Mouse (Mus musculus): ENCODE results near the gene Hnrnpd. TPM values are rescaled to one million over a fixed set of nuclear protein-coding genes. Genes with fewer than 3 reads are reported as not detected.

Hnrnpd gene
- polyA plus RNA-seq, 1 experiment from 2014 or later: 94.3 TPM

GRCm38 (mm10) chr5:99959236-99959936 is 19.4 kb downstream of the Hnrnpd start:
- Histone ChIP-seq H3K9ac (no peak overlapping the region), H3K27me3 (no peaks in the 10 kb centered on the region), H3K4me3 (no peak overlapping the region), H3K9me3 (replicated peaks) (no peaks in the 10 kb centered on the region), H3K4me2 (no peak overlapping the region), H3K27ac (no peak overlapping the region), H3K36me3 (peaks cover 48% of the 10 kb centered on the region), H3K4me1 (replicated peaks) (no peaks in the 10 kb centered on the region)
- no peak for ATAC-seq (replicated peaks; ENCODE audit: insufficient number of reproducible peaks, insufficient read depth, low FRiP score, low read depth)
- 83% methylated on average over 2 of the region's 2 CpGs for WGBS

GRCm38 (mm10) chr5:99958666-99959065 is 20.1 kb downstream of the Hnrnpd start:
- 67% methylated on average over 1 of the region's 1 CpGs for WGBS
- Histone ChIP-seq H3K4me3 (no peak overlapping the region), H3K4me1 (replicated peaks) (no peaks in the 10 kb centered on the region), H3K9me3 (replicated peaks) (no peaks in the 10 kb centered on the region), H3K9ac (no peak overlapping the region), H3K27ac (no peak overlapping the region), H3K36me3 (peaks cover 41% of the 10 kb centered on the region), H3K4me2 (no peak overlapping the region), H3K27me3 (no peaks in the 10 kb centered on the region)
- no peak for ATAC-seq (replicated peaks; ENCODE audit: insufficient number of reproducible peaks, insufficient read depth, low FRiP score, low read depth)

GRCm38 (mm10) chr5:99953883-99954282 is 24.9 kb downstream of the Hnrnpd start:
- Histone ChIP-seq H3K9me3 (replicated peaks) (no peaks in the 10 kb centered on the region), H3K4me1 (replicated peaks) (no peaks in the 10 kb centered on the region), H3K36me3 (peaks cover 10% of the 10 kb centered on the region; the same call in 1 of the 2 replicates), H3K27me3 (no peaks in the 10 kb centered on the region), H3K4me3 (no peak overlapping the region), H3K27ac (no peak overlapping the region), H3K4me2 (no peak overlapping the region), H3K9ac (no peak overlapping the region)
- WGBS: 42% methylated on average over 1 of the region's 1 CpGs
- ATAC-seq (replicated peaks; ENCODE audit: insufficient number of reproducible peaks, insufficient read depth, low FRiP score, low read depth): no peak

GRCm38 (mm10) chr5:99952513-99952912 is 26.2 kb downstream of the Hnrnpd start:
- Histone ChIP-seq H3K36me3 (peaks cover 4% of the 10 kb centered on the region; the same call in 1 of the 2 replicates), H3K4me1 (replicated peaks) (no peaks in the 10 kb centered on the region), H3K4me3 (no peak overlapping the region), H3K9ac (no peak overlapping the region), H3K4me2 (no peak overlapping the region), H3K27ac (no peak overlapping the region), H3K9me3 (replicated peaks) (no peaks in the 10 kb centered on the region), H3K27me3 (no peaks in the 10 kb centered on the region)
- ATAC-seq (replicated peaks; ENCODE audit: insufficient number of reproducible peaks, insufficient read depth, low FRiP score, low read depth): no peak
- 75% methylated on average over 5 of the region's 5 CpGs for WGBS

GRCm38 (mm10) chr5:99941776-99942502 is 36.8 kb downstream of the Hnrnpd start:
- Histone ChIP-seq H3K27ac (no peak overlapping the region), H3K4me2 (no peak overlapping the region), H3K36me3 (peaks cover 6% of the 10 kb centered on the region; the same call in 1 of the 2 replicates), H3K9me3 (replicated peaks) (no peaks in the 10 kb centered on the region), H3K4me3 (no peak overlapping the region), H3K9ac (no peak overlapping the region), H3K4me1 (replicated peaks) (no peaks in the 10 kb centered on the region), H3K27me3 (no peaks in the 10 kb centered on the region)
- WGBS: 56% methylated on average over 10 of the region's 10 CpGs
- ATAC-seq (replicated peaks; ENCODE audit: insufficient number of reproducible peaks, insufficient read depth, low FRiP score, low read depth): no peak

- 75% methylated on average over 10 of the region's 10 CpGs for WGBS
- no peak overlapping the region for H3K4me3 ChIP-seq
- peaks cover 6% of the 10 kb centered on the region; the same call in 1 of the 2 replicates for H3K36me3 ChIP-seq
- no peak overlapping the region for H3K4me2 ChIP-seq
- no peaks in the 10 kb centered on the region for H3K4me1 ChIP-seq (replicated peaks)
- H3K27ac ChIP-seq: no peak overlapping the region
- ATAC-seq (replicated peaks; ENCODE audit: insufficient number of reproducible peaks, insufficient read depth, low FRiP score, low read depth): no peak
- H3K9ac ChIP-seq: no peak overlapping the region
- H3K27me3 ChIP-seq: no peaks in the 10 kb centered on the region
- no peaks in the 10 kb centered on the region for H3K9me3 ChIP-seq (replicated peaks)
Observed at GRCm38 (mm10) chr5:99941273-99941672, 37.5 kb downstream of the Hnrnpd start.

- H3K27me3 ChIP-seq: no peaks in the 10 kb centered on the region
- no peaks in the 10 kb centered on the region for H3K36me3 ChIP-seq
- H3K4me1 ChIP-seq (replicated peaks): no peaks in the 10 kb centered on the region
- ATAC-seq (replicated peaks; ENCODE audit: insufficient number of reproducible peaks, insufficient read depth, low FRiP score, low read depth): no peak
- WGBS: 70% methylated on average over 3 of the region's 3 CpGs
- H3K27ac ChIP-seq: no peak overlapping the region
- H3K4me3 ChIP-seq: no peak overlapping the region
- no peak overlapping the region for H3K4me2 ChIP-seq
- H3K9me3 ChIP-seq (replicated peaks): no peaks in the 10 kb centered on the region
- H3K9ac ChIP-seq: no peak overlapping the region
Observed at GRCm38 (mm10) chr5:99939440-99939839, 39.3 kb downstream of the Hnrnpd start.

GRCm38 (mm10) chr5:99931910-99932309 is 46.8 kb downstream of the Hnrnpd start:
- Histone ChIP-seq H3K27ac (no peak overlapping the region), H3K4me2 (no peak overlapping the region), H3K27me3 (no peaks in the 10 kb centered on the region), H3K4me3 (no peak overlapping the region), H3K9me3 (replicated peaks) (no peaks in the 10 kb centered on the region), H3K4me1 (replicated peaks) (no peaks in the 10 kb centered on the region), H3K36me3 (no peaks in the 10 kb centered on the region), H3K9ac (no peak overlapping the region)
- no peak for ATAC-seq (replicated peaks; ENCODE audit: insufficient number of reproducible peaks, insufficient read depth, low FRiP score, low read depth)
- 74% methylated on average over 6 of the region's 6 CpGs for WGBS

- Histone ChIP-seq H3K27ac (no peak overlapping the region), H3K36me3 (no peaks in the 10 kb centered on the region), H3K4me1 (replicated peaks) (no peaks in the 10 kb centered on the region), H3K4me3 (no peak overlapping the region), H3K9me3 (replicated peaks) (no peaks in the 10 kb centered on the region), H3K9ac (no peak overlapping the region), H3K27me3 (no peaks in the 10 kb centered on the region), H3K4me2 (no peak overlapping the region)
- no peak for ATAC-seq (replicated peaks; ENCODE audit: insufficient number of reproducible peaks, insufficient read depth, low FRiP score, low read depth)
- WGBS: 51% methylated on average over 4 of the region's 4 CpGs
Observed at GRCm38 (mm10) chr5:99927951-99928350, 50.8 kb downstream of the Hnrnpd start.

- H3K36me3 ChIP-seq: no peaks in the 10 kb centered on the region
- no peak for ATAC-seq (replicated peaks; ENCODE audit: insufficient number of reproducible peaks, insufficient read depth, low FRiP score, low read depth)
- WGBS: 84% methylated on average over 8 of the region's 8 CpGs
Observed at GRCm38 (mm10) chr5:99922033-99922432, 56.7 kb downstream of the Hnrnpd start.

GRCm38 (mm10) chr5:99915494-99915893 is 63.2 kb downstream of the Hnrnpd start:
- Histone ChIP-seq H3K27me3 (no peaks in the 10 kb centered on the region), H3K9me3 (replicated peaks) (no peaks in the 10 kb centered on the region), H3K4me1 (replicated peaks) (peaks cover 6% of the 10 kb centered on the region; the same call in 1 of the 2 replicates), H3K9ac (no peak overlapping the region), H3K4me2 (no peak overlapping the region), H3K4me3 (no peak overlapping the region), H3K27ac (no peak overlapping the region), H3K36me3 (no peaks in the 10 kb centered on the region)
- ATAC-seq (replicated peaks; ENCODE audit: insufficient number of reproducible peaks, insufficient read depth, low FRiP score, low read depth): no peak
- WGBS: 25% methylated on average over 7 of the region's 7 CpGs

More at GRCm38 (mm10) chr5:99922033-99922432, 56.7 kb downstream of the Hnrnpd start:
- Histone ChIP-seq H3K9me3 (replicated peaks) (no peaks in the 10 kb centered on the region), H3K4me2 (no peak overlapping the region), H3K4me3 (no peak overlapping the region), H3K9ac (no peak overlapping the region), H3K4me1 (replicated peaks) (no peaks in the 10 kb centered on the region), H3K27ac (no peak overlapping the region), H3K27me3 (no peaks in the 10 kb centered on the region)

Measured in heart, embryonic 15.5 days (tissue).